Mouse (Mus musculus) erythroid progenitor cell, adult 5-6 weeks (primary cell): ENCODE data around the gene Setd7. TPM values are rescaled to one million over a fixed set of nuclear protein-coding genes. Genes with fewer than 3 reads are reported as not detected.

Experiments
- ATAC-seq: replicated peaks from 2 replicates; pipeline ENCODE4 v1.8.0; 2016; ENCODE audit warnings: moderate number of reproducible peaks, mild to moderate bottlenecking, moderate TSS enrichment, inconsistent platforms; ENCODE audit not compliant: poor library complexity, low FRiP score, severe bottlenecking
- total RNA-seq, 2 experiments: library from RNA; stranded (forward) in 1 of 2; stranded (reverse) in 1 of 2; fragments of 150-400 nt in 1 of 2; fragments of 186-747, 209-891 nt in 1 of 2; gene quantifications; 2 replicates each; pipeline versions ENCODE4 v1.2.3 to v1.2.4; 2015 to 2017; ENCODE audit warnings: low replicate concordance in 2 of 2

Gene Setd7
- total RNA-seq, 2 experiments from 2014 or later = 1.6 to 5.9 TPM

GRCm38 (mm10) chr3:51561109-51561992, 672 bp upstream of the Setd7 start:
- peak; percentile 43; the same call in 1 of the 2 replicates for ATAC-seq

- ATAC-seq = peak; percentile 69
Observed at GRCm38 (mm10) chr3:51559594-51560450, 857 bp downstream of the Setd7 start.

GRCm38 (mm10) chr3:51555583-51555982, 5.1 kb downstream of the Setd7 start:
- ATAC-seq = no peak

- no peak for ATAC-seq
Observed at GRCm38 (mm10) chr3:51554836-51555235, 5.8 kb downstream of the Setd7 start.

GRCm38 (mm10) chr3:51554067-51554466, 6.6 kb downstream of the Setd7 start:
- peak; percentile 59; the same call in 1 of the 2 replicates for ATAC-seq

- ATAC-seq = 0 out of 2 replicates have a peak, but pooled peaks have one; percentile 21
Observed at GRCm38 (mm10) chr3:51553497-51553875, 7.2 kb downstream of the Setd7 start.

GRCm38 (mm10) chr3:51552841-51553496, 7.7 kb downstream of the Setd7 start:
- ATAC-seq = peak; percentile 50

- ATAC-seq = no peak
Observed at GRCm38 (mm10) chr3:51552197-51552596, 8.5 kb downstream of the Setd7 start.

GRCm38 (mm10) chr3:51548987-51549579, 11.6 kb downstream of the Setd7 start:
- ATAC-seq = no peak

GRCm38 (mm10) chr3:51547577-51547976, 13.1 kb downstream of the Setd7 start:
- ATAC-seq = no peak

GRCm38 (mm10) chr3:51544442-51545128, 16.1 kb downstream of the Setd7 start:
- ATAC-seq = no peak

GRCm38 (mm10) chr3:51540659-51541058, 20.0 kb downstream of the Setd7 start:
- ATAC-seq = no peak

- peak; percentile 74 for ATAC-seq
Observed at GRCm38 (mm10) chr3:51539567-51540408, 20.9 kb downstream of the Setd7 start.

GRCm38 (mm10) chr3:51534013-51534412, 26.7 kb downstream of the Setd7 start:
- ATAC-seq = no peak

GRCm38 (mm10) chr3:51533573-51533972, 27.1 kb downstream of the Setd7 start:
- no peak for ATAC-seq

- ATAC-seq = no peak
Observed at GRCm38 (mm10) chr3:51532282-51532620, 28.4 kb downstream of the Setd7 start.

GRCm38 (mm10) chr3:51531473-51532281, 29.0 kb downstream of the Setd7 start:
- no peak for ATAC-seq

- no peak for ATAC-seq
Observed at GRCm38 (mm10) chr3:51526891-51527290, 33.8 kb downstream of the Setd7 start.
